Mouse (Mus musculus) lung, embryonic 14.5 days (tissue): Measurements from ENCODE around the gene Pde1a. TPM values are rescaled to one million over a fixed set of nuclear protein-coding genes. Genes with fewer than 3 reads are reported as not detected.

Experiments used
- ATAC-seq: fragments of 200-750 bp; cut with Nextera tagmentation; 2 replicates; pipeline ENCODE4 v1.8.0; 2017; ENCODE audit warnings: mild to moderate bottlenecking, moderate TSS enrichment, moderate library complexity; ENCODE audit not compliant: insufficient read depth
- DNase-seq: peaks from one replicate; pipeline ENCODE4 v3.0.0-alpha.2; 2015
- H3K27ac ChIP-seq: fragments of 300-500 bp; sonication (generic); 2 replicates; pipeline ENCODE4 v1.5.1; 2014; ENCODE audit warnings: low read depth, mild to moderate bottlenecking, moderate library complexity
- H3K27me3 ChIP-seq: fragments of 300-500 bp; sonication (generic); 2 replicates; pipeline ENCODE4 v1.6.1; 2014; ENCODE audit warnings: low read length, control low read depth; ENCODE audit not compliant: insufficient read depth
- H3K36me3 ChIP-seq: fragments of 300-500 bp; sonication (generic); 2 replicates; pipeline ENCODE4 v1.6.1; 2014; ENCODE audit warnings: control low read depth; ENCODE audit not compliant: insufficient read depth
- H3K4me1 ChIP-seq: fragments of 300-500 bp; sonication (generic); 2 replicates; pipeline ENCODE4 v1.6.1; 2014; ENCODE audit warnings: antibody characterized with exemption, control low read depth; ENCODE audit not compliant: insufficient read depth
- H3K4me2 ChIP-seq: fragments of 300-500 bp; sonication (generic); 2 replicates; pipeline ENCODE4 v1.6.1; 2014; ENCODE audit warnings: mild to moderate bottlenecking
- H3K4me3 ChIP-seq: fragments of 300-500 bp; sonication (generic); 2 replicates; pipeline ENCODE4 v1.5.1; 2014; ENCODE audit warnings: low read depth, low read length
- H3K9ac ChIP-seq: fragments of 300-500 bp; sonication (generic); 2 replicates; pipeline ENCODE4 v1.6.1; 2014
- H3K9me3 ChIP-seq: fragments of 300-500 bp; sonication (generic); 2 replicates; pipeline ENCODE4 v1.6.1; 2016; ENCODE audit warnings: low read depth, low read length, control low read depth
- CTCF ChIP-seq: IDR thresholded peaks from 2 replicates; pipeline ENCODE4 v1.5.1; 2016; ENCODE audit warnings: antibody characterized with exemption, low read depth
- WGBS: fragments of 180-500 bp; shearing (Covaris S2); extraction: QIAGEN DNeasy Blood & Tissue Kit; methylation state at CpG from one replicate; pipeline ENCODE4 v1.1.7; 2014; 5-methylcytosine and 5-hydroxymethylcytosine counted together
- polyA plus RNA-seq: library from polyadenylated mRNA; unstranded; fragments of >200 nt; fragmentation: Nextera tagmentation; extraction: Ambion mirVana; gene quantifications from 2 replicates; pipeline ENCODE4 v1.2.1, GENCODE M21; 2014

Gene Pde1a
- polyA plus RNA-seq, 1 experiment from 2014 or later = 21.3 TPM

- H3K27me3 ChIP-seq = no peaks in the 10 kb centered on the region
- 96% methylated on average over 4 of the region's 4 CpGs for WGBS
- no peaks in the 10 kb centered on the region for H3K9me3 ChIP-seq
- H3K4me1 ChIP-seq = no peaks in the 10 kb centered on the region
- no peak for TF ChIP-seq CTCF
- ATAC-seq (no peak), DNase-seq (no peak)
- H3K9ac ChIP-seq = no peak overlapping the region
- H3K27ac ChIP-seq = no peak overlapping the region
- H3K4me3 ChIP-seq = no peak overlapping the region
- no peak overlapping the region for H3K4me2 ChIP-seq
- no peaks in the 10 kb centered on the region for H3K36me3 ChIP-seq
Observed at GRCm38 (mm10) chr2:79921375-79921774, 207.9 kb downstream of the Pde1a start.

- no peak for TF ChIP-seq CTCF
- WGBS = 78% methylated on average over 4 of the region's 4 CpGs
- ATAC-seq = no peak
Observed at GRCm38 (mm10) chr2:79920438-79920837, 208.8 kb downstream of the Pde1a start.

GRCm38 (mm10) chr2:79901841-79902510 is 227.3 kb downstream of the Pde1a start:
- no peak for TF ChIP-seq CTCF
- ATAC-seq (no peak), DNase-seq (no peak)
- Histone ChIP-seq H3K27ac (no peak overlapping the region), H3K9ac (no peak overlapping the region), H3K27me3 (no peaks in the 10 kb centered on the region), H3K4me3 (no peak overlapping the region), H3K9me3 (no peaks in the 10 kb centered on the region), H3K4me1 (no peaks in the 10 kb centered on the region), H3K4me2 (no peak overlapping the region), H3K36me3 (no peaks in the 10 kb centered on the region)
- WGBS = 79% methylated on average over 2 of the region's 2 CpGs

More at GRCm38 (mm10) chr2:79920438-79920837, 208.8 kb downstream of the Pde1a start:
- H3K36me3 ChIP-seq = no peaks in the 10 kb centered on the region
- DNase-seq = no peak
- H3K4me2 ChIP-seq = no peak overlapping the region
- H3K27ac ChIP-seq = no peak overlapping the region
- no peaks in the 10 kb centered on the region for H3K9me3 ChIP-seq
- no peak overlapping the region for H3K4me3 ChIP-seq
- H3K4me1 ChIP-seq = no peaks in the 10 kb centered on the region
- no peak overlapping the region for H3K9ac ChIP-seq
- no peaks in the 10 kb centered on the region for H3K27me3 ChIP-seq

GRCm38 (mm10) chr2:79898522-79898921 is 230.7 kb downstream of the Pde1a start:
- no peak overlapping the region for H3K4me3 ChIP-seq
- H3K4me2 ChIP-seq = no peak overlapping the region
- H3K9ac ChIP-seq = no peak overlapping the region
- ATAC-seq = no peak
- no peak for TF ChIP-seq CTCF
- no peaks in the 10 kb centered on the region for H3K4me1 ChIP-seq
- no peak for DNase-seq
- H3K9me3 ChIP-seq = no peaks in the 10 kb centered on the region
- H3K27ac ChIP-seq = no peak overlapping the region
- WGBS = 44% methylated on average over 3 of the region's 3 CpGs
- H3K27me3 ChIP-seq = no peaks in the 10 kb centered on the region
- H3K36me3 ChIP-seq = no peaks in the 10 kb centered on the region

- ATAC-seq (no peak), DNase-seq (no peak)
- H3K4me1 ChIP-seq = no peaks in the 10 kb centered on the region
- H3K4me2 ChIP-seq = no peak overlapping the region
- no peak overlapping the region for H3K27ac ChIP-seq
- no peaks in the 10 kb centered on the region for H3K9me3 ChIP-seq
- H3K4me3 ChIP-seq = no peak overlapping the region
- no peaks in the 10 kb centered on the region for H3K27me3 ChIP-seq
- H3K36me3 ChIP-seq = no peaks in the 10 kb centered on the region
- no peak overlapping the region for H3K9ac ChIP-seq
- WGBS = 77% methylated on average over 1 of the region's 1 CpGs
- no peak for TF ChIP-seq CTCF
Observed at GRCm38 (mm10) chr2:79892829-79893228, 236.4 kb downstream of the Pde1a start.

- no peak for TF ChIP-seq CTCF
- Histone ChIP-seq H3K9me3 (no peaks in the 10 kb centered on the region), H3K27me3 (no peaks in the 10 kb centered on the region), H3K4me2 (no peak overlapping the region), H3K4me3 (no peak overlapping the region), H3K9ac (no peak overlapping the region), H3K36me3 (no peaks in the 10 kb centered on the region), H3K27ac (no peak overlapping the region), H3K4me1 (no peaks in the 10 kb centered on the region)
- 57% methylated on average over 5 of the region's 5 CpGs for WGBS
- no peak; the same call in 1 of the 2 replicates for ATAC-seq
- DNase-seq = peak; percentile 68
Observed at GRCm38 (mm10) chr2:79891760-79892570, 237.3 kb downstream of the Pde1a start.

- Histone ChIP-seq H3K27me3 (no peaks in the 10 kb centered on the region), H3K4me1 (no peaks in the 10 kb centered on the region), H3K27ac (no peak overlapping the region), H3K36me3 (no peaks in the 10 kb centered on the region), H3K4me2 (no peak overlapping the region), H3K9ac (no peak overlapping the region), H3K9me3 (no peaks in the 10 kb centered on the region), H3K4me3 (no peak overlapping the region)
- ATAC-seq (no peak), DNase-seq (no peak)
- TF ChIP-seq CTCF = no peak
- WGBS = 74% methylated on average over 8 of the region's 8 CpGs
Observed at GRCm38 (mm10) chr2:79890726-79891125, 238.5 kb downstream of the Pde1a start.
